Mouse (Mus musculus) brain, adult 2 months (tissue): Measurements from ENCODE around the gene Tmem130.

ENCODE experiments used
- DNase-seq: peaks from one replicate; pipeline ENCODE4 v3.0.0; 2011; ENCODE audit warnings: low read depth, low spot score

Gene Tmem130

DNA sequence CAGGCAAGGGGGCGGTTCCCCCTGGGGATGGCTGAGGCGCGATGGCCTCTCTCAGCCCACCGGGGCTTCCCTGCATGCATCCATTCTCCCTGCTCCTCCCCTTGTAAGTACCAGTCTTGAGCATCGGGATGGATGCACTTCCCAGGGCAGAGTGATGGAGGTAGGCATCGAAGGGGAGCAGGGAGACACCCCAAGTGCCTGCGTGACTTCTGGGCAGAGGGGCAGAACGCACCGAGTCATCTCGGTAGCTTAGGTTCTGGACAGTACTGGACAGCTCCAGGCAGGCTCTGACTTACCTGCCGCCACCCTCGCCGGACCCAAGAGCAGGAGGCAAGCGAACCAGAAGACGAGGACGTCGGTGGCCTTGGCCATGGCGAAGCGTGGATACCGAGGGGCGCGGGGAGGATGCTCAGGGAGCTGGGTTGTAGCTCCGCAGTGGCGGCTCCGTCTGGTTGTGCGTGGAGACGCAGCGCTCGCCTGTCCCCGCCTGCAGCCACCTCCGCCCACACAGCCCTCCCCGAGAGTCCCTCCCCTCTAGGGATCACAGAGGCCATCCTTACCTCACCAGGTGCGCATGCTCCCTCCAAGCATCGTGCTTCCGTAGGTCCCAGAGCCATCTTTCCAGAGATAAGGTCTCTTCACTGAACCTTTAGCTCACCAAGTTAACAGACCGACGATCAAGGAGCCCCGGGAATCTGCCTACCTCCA, at the start of gene Tmem130:
Gene Tmem130 (minus strand): TSS at position 658 of the 708 bp plus-strand sequence.
- DNase-seq = peak; percentile 98

GRCm38 (mm10) chr5:144806931-144807330, 45.3 kb upstream of the Tmem130 start:
- no peak for DNase-seq

GRCm38 (mm10) chr5:144804181-144804580, 42.6 kb upstream of the Tmem130 start:
- no peak for DNase-seq

GRCm38 (mm10) chr5:144803066-144803465, 41.4 kb upstream of the Tmem130 start:
- no peak for DNase-seq

GRCm38 (mm10) chr5:144797116-144797515, 35.5 kb upstream of the Tmem130 start:
- DNase-seq = no peak

DNA sequence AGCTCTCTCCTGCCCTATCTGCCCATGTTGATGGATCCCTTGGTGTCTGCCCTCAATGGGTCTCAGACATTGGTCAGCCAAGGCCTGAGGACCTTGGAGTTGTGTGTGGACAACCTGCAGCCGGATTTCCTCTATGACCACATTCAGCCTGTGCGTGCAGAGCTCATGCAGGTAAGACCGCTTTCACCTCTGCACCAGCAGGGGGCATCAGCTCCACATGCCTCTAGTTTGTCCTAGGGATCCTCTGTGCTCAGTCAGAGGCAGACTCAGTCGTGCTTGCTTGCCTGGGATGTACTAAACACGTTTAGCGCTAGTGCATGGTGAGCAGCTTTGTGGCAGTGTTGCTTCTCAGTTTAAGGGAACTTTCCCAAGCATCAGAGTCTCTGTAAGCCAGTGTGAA, 33.1 kb upstream of the Tmem130 start:
- DNase-seq = peak; percentile 77

DNA sequence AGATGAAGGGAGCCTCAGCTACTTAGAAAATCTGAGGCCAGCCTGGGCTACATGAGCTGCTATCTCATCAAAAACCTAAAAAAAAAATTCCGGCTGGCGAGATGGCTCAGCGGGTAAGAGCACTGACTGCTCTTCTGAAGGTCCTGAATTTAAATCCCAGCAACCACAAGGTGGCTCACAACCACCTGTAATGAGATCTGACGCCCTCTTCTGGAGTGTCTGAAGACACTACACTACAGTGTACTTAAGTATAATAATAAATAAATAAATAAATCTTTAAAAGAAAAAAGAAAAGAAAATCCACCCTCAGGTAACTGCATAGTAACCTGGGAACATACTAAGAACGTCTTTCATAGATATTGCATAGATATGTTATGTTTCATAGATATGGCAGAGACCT, 31.8 kb upstream of the Tmem130 start:
- DNase-seq = no peak

DNA sequence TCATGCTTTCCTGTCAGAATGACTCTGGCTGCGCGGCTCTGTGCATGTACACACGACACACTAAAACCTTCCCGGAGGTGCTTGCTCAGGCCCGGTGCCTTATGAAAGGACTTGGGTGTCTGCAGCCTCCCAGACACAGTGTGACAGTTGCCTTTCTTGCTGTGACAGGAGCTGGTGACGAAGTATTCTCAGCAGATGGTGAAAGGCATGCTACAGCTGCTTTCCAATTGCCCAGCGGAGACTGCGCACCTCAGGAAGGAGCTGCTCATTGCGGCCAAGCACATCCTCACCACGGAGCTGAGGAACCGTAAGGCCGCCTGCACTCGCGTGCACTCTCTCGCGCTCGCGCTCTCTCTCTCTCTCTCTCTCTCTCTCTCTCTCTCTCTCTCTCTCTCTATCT, 24.8 kb upstream of the Tmem130 start:
- peak; percentile 45 for DNase-seq

GRCm38 (mm10) chr5:144780654-144781053, 19.0 kb upstream of the Tmem130 start:
- DNase-seq = no peak

DNA sequence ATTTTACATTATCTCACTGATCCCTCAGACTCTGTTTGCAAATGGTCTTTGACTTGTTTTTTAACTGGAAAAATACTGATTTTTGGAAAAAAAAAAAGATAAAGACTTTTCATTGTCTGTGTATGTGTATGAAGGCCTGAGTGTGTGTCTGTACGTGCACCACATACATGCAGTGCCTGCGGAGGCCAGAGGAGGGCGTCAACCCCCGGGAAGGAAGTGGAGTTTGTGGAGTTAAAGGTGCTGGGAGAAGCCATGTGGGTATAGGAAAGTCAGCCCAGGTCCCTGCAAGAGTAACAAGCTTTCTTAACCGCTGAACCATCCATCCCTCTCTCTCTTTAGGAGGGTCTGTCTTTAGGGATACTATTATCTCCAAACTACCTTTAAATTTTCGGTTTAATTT, 11.6 kb upstream of the Tmem130 start:
- DNase-seq = no peak

- DNase-seq = no peak
Observed at GRCm38 (mm10) chr5:144769067-144769482, 7.5 kb upstream of the Tmem130 start.

DNA sequence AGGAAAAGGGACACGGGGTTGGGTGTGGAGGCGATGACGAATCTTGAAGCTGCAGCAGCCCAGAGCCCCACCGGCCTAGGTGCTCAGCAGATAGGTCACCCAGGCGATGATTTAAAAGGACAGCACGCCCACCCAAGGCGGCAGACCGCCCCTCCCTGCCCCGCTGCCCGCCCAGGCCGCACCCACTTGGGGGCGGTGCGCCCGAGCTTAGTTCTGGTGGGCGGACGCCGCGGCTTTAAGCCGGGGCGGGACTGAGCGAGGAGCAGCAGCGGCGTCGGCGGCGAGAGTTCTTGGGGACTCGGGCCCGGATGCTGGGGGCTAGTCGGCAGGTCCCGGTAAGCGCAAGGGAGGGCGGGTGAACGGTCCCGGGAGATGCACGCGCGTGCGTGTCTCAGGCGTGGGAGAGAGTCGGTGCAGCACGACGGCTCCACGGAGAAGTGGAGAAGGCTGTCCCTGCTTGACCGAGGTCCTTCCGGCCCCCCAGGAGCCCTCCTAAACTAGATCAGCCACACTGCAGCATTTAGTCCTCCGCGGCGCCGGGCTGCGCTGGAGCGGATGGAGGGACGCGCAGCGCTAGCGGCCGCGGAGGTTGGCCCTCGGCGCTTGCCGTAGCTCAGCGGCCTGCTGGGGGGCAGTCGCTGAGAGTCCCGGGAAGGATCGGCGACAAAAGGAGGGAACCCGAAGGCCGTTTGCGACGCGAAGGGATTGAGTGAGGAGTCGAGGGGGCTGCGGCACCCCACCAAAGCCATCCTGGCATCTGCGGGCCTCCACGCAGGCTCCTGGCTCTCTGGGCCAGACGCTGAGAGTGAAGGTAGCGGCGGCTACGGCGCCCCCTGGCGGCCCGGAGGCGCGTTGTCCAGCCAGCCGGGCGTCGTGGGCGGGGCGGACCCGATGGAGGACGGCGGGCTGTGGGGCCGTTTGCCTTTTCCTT, 6.6 kb upstream of the Tmem130 start:
- peak; percentile 98 for DNase-seq

DNA sequence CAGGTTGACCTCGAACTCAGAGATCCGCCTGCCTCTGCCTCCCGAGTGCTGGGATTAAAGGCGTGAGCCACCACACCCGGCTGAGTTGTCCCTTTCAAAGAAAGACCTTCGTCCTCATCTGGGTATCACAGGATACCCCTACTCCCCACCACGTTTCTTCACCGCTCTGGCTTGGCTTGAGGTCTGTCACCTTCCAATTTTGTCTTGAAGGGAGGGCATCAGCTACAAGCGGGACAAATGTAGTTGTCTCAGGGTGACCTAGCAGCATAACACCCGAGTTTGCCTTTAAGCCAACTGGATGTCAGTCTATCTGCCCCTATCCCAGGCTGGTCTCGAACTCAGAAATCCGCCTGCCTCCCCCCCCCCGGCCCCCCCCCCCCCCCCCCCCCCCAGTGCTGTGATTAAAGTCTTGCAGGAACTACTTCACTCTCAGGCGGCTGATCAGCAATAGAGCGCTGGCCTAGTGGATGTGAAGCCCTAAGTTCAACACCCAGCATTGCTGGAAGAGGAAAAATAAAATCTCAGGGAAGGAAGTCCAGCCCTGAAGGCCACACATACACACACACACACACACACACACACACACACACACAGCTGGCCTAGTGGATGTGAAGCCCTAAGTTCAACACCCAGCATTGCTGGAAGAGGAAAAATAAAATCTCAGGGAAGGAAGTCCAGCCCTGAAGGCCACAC, 5.6 kb upstream of the Tmem130 start, which contains the start of gene Trrap:
Gene Trrap (plus strand): TSS at position 627 of the 693 bp plus-strand sequence.
- DNase-seq = peak; percentile 26

- DNase-seq = peak; percentile 53
Observed at GRCm38 (mm10) chr5:144766646-144767045, 5.0 kb upstream of the Tmem130 start.

DNA sequence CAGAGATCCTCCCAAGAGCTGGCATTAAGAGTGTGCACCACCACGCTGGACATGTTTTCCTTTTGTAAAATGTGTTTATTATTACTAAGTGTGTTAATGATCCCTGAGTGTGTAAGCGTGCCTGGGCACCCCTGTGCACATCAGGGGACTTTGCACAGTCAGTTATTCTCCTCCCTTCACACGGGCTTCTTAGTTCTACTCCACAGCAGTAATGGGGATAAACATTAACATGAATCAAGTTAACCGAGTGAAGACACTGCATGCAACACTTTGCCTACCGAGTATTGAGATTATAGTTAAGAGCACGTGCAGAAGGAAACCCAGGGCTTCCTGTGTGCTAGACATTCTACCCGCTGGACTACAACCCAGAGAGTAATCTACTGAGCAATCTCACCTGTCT, 4.4 kb upstream of the Tmem130 start:
- no peak for DNase-seq

DNA sequence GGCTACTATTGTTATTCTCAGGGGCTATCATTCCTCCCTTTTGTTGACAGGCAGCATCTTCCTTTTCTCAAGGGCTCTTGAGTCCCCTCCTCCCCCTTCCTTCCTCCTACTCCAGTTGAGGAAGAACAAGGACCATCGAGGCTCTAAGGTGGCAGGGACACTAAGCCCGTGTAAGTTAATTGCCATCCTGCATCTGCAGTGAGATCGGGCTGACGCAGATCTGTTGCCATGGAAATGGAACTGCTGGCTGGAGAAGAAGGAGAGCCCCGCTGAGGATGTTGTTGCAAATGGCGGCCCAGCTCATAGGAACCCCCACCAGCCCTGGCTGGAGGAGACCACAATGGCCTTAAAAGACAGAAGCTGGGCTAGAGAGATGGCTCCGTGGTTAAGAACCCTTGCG, 3.2 kb downstream of the Tmem130 start:
- peak; percentile 88 for DNase-seq

DNA sequence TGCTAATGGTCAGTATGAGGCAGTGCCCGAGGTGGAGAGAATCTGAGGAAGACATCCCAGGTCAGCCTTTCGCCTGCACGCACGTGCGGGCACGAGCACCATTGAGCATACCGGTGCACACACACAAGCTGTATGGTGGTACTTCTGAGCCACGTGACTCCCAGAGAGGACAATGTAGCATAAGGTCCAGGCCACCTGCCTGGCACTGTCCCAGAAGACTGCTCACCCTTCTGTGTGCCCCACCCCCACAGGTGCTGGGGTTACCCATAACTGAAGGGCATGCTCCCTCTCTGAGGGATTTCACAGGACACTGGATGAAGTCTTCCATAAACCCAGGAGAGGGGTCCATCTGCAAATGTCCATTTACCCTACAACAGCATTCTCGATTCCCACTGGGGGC, 4.2 kb downstream of the Tmem130 start:
- no peak for DNase-seq

GRCm38 (mm10) chr5:144755191-144755590, 6.4 kb downstream of the Tmem130 start:
- no peak for DNase-seq

GRCm38 (mm10) chr5:144753041-144753440, 8.6 kb downstream of the Tmem130 start:
- peak; percentile 93 for DNase-seq

- DNase-seq = peak; percentile 35
Observed at GRCm38 (mm10) chr5:144752432-144752831, 9.2 kb downstream of the Tmem130 start.

DNA sequence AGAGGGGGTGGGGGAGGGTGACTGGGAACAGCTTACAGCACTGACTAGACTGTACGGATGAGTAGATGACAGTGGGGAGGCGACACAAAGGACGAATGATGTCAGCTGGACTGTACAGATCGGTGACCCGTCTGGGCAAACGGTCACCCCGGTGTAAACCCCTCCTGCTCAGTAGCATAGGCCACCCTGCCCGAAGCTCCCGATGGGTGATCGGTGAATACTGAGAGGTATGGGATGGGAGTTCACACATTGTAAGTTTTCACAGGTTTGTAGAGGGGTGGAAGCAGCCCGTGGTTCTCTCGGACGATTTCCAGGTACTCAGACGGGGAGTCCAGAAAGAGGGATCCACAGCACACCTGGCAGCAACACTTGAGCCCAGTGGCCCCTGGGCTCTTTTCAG, 24.5 kb downstream of the Tmem130 start:
- no peak for DNase-seq

GRCm38 (mm10) chr5:144734949-144735348, 26.7 kb downstream of the Tmem130 start:
- peak; percentile 77 for DNase-seq
